8 mouse cellular contexts compared by ENCODE assay signal in genomic region chr9:120569721-120570333, GRCm38 (mm10). TPM values are rescaled to one million over a fixed set of nuclear protein-coding genes. Genes with fewer than 3 reads are reported as not detected.
DNase-seq lines count a peak whose midpoint lies in the region; ATAC-seq lines count a peak whose summit lies in the region.

No protein-coding gene starts in this region.

- WGBS in heart, embryonic 15.5 days: 57% methylated on average over 13 of the region's 13 CpGs
- WGBS in liver, embryonic 13.5 days (ENCODE audit: insufficient replicate concordance): 65% methylated on average over 13 of the region's 13 CpGs

- peaks cover 25% of the 10 kb centered on the region for H3K36me3 ChIP-seq in heart, embryonic 15.5 days
- peaks cover 31% of the 10 kb centered on the region for H3K36me3 ChIP-seq in liver, embryonic 13.5 days

- DNase-seq in cerebellum, adult 9-10 months: peak; percentile 41
- DNase-seq in cerebellum, adult 8-10 months: no peak
- peak; percentile 40 to 55 for DNase-seq in left cerebral cortex, adult 18-20 months (ENCODE audit: low spot score in 2 of 2)
- no peak for DNase-seq in left cerebral cortex, postnatal 36 days (ENCODE audit: low spot score in 2 of 2)
- DNase-seq in Muller cell, postnatal 12 days (ENCODE audit: inconsistent ontology term): peak; percentile 36
- no peak for DNase-seq in liver, embryonic 13.5 days

- no peaks in the 10 kb centered on the region for H3K27me3 ChIP-seq in heart, embryonic 15.5 days
- no peaks in the 10 kb centered on the region for H3K27me3 ChIP-seq in liver, embryonic 13.5 days

- intact Hi-C loops in left cerebral cortex, postnatal 36 days (cut with DNase I): loop anchor here (2.0 to 10.0 kb wide), 2 partner anchors 73 to 135 kb away; no protein-coding TSS in a partner anchor

- H3K27ac ChIP-seq in heart, embryonic 15.5 days: no peak overlapping the region
- peak overlapping the region; percentile 79; the same call in 1 of the 2 replicates for H3K27ac ChIP-seq in liver, embryonic 13.5 days

- ATAC-seq in heart, embryonic 15.5 days (replicated peaks; ENCODE audit: insufficient number of reproducible peaks, insufficient read depth, low FRiP score, low read depth): no peak
- no peak for ATAC-seq in liver, embryonic 13.5 days (ENCODE audit: low read depth)
- ATAC-seq in megakaryocyte progenitor cell, adult 5-6 weeks (replicated peaks; ENCODE audit: poor library complexity): no peak

- H3K9ac ChIP-seq in heart, embryonic 15.5 days: no peak overlapping the region
- H3K9ac ChIP-seq in liver, embryonic 13.5 days: no peak overlapping the region

- 0 out of 2 replicates have a peak overlapping the region, but pooled peaks have one; percentile 16 for H3K4me2 ChIP-seq in heart, embryonic 15.5 days
- peak overlapping the region; percentile 88 for H3K4me2 ChIP-seq in liver, embryonic 13.5 days

- H3K4me1 ChIP-seq in heart, embryonic 15.5 days (replicated peaks): peaks cover 21% of the 10 kb centered on the region
- peaks cover 71% of the 10 kb centered on the region for H3K4me1 ChIP-seq in liver, embryonic 13.5 days (replicated peaks)

- no peak overlapping the region for H3K4me3 ChIP-seq in heart, embryonic 15.5 days
- H3K4me3 ChIP-seq in liver, embryonic 13.5 days (replicated peaks): peak overlapping the region; percentile 86; the same call in 1 of the 2 replicates

- no peaks in the 10 kb centered on the region for H3K9me3 ChIP-seq in heart, embryonic 15.5 days (replicated peaks)
- H3K9me3 ChIP-seq in liver, embryonic 13.5 days (replicated peaks): 0 out of 2 replicates have a peak, but pooled peaks cover 2% of the 10 kb centered on the region

RNA-seq across cellular contexts. Expression of gene Rpl14, which starts 1.4 kb away (rescaled TPM):
- total RNA-seq in left cerebral cortex, adult 18-20 months (2021): 100 to 1,000 TPM; 298 to 323 TPM
- total RNA-seq in left cerebral cortex, postnatal 36 days (2021): 100 to 1,000 TPM; 263 to 301 TPM
- 378 and 402 TPM in 2 replicates for polyA plus RNA-seq in heart, embryonic 15.5 days (2015; fragmentation: Nextera tagmentation; extraction: Ambion mirVana)
- polyA plus RNA-seq in liver, embryonic 13.5 days (2015; fragmentation: Nextera tagmentation; extraction: Ambion mirVana): 604 and 678 TPM in 2 replicates
- 2,102 and 2,150 TPM in 2 replicates for total RNA-seq in megakaryocyte progenitor cell, adult 5-6 weeks (2015)
- total RNA-seq in megakaryocyte progenitor cell, adult 5-6 weeks (2017): 2,250 and 2,701 TPM in 2 replicates

RNA-seq across cellular contexts. Expression of gene Entpd3, which starts 30.2 kb away (rescaled TPM):
- 1 to 10 TPM; 7.8 to 8.5 TPM for total RNA-seq in left cerebral cortex, adult 18-20 months (2021)
- total RNA-seq in left cerebral cortex, postnatal 36 days (2021): 1 to 10 TPM; 5.6 to 8.0 TPM
- polyA plus RNA-seq in heart, embryonic 15.5 days (2015; fragmentation: Nextera tagmentation; extraction: Ambion mirVana): 0.23 and 0.77 TPM in 2 replicates
- polyA plus RNA-seq in liver, embryonic 13.5 days (2015; fragmentation: Nextera tagmentation; extraction: Ambion mirVana): 0.07 and 0.09 TPM in 2 replicates
- not detected in 2 replicates for total RNA-seq in megakaryocyte progenitor cell, adult 5-6 weeks (2015)
- not detected in 2 replicates for total RNA-seq in megakaryocyte progenitor cell, adult 5-6 weeks (2017)

Comparison
In these comparisons a context has a peak if more than half of its experiments do, and no peak if none do; other contexts are left out.
1. DNase-seq: peak in cerebellum, adult 9-10 months (single experiment), left cerebral cortex, adult 18-20 months (2 of 2) and Muller cell, postnatal 12 days (single experiment); none in cerebellum, adult 8-10 months (single experiment), left cerebral cortex, postnatal 36 days (0 of 2) and liver, embryonic 13.5 days (single experiment).
2. RNA of gene Rpl14, which starts 1.4 kb away (total RNA-seq): 2,102 to 2,701 TPM in megakaryocyte progenitor cell, adult 5-6 weeks; 298 to 323 TPM in left cerebral cortex, adult 18-20 months and 263 to 301 TPM in left cerebral cortex, postnatal 36 days; every median in the first group is over 4 times any median in the second.
3. RNA of gene Entpd3, which starts 30.2 kb away (total RNA-seq): 7.8 to 8.5 TPM in left cerebral cortex, adult 18-20 months and 5.6 to 8.0 TPM in left cerebral cortex, postnatal 36 days; not detected in megakaryocyte progenitor cell, adult 5-6 weeks; every median in the first group is over 4 times any median in the second.